Comparison of ENCODE assay signal across 14 mouse cellular contexts in the genomic region with DNA sequence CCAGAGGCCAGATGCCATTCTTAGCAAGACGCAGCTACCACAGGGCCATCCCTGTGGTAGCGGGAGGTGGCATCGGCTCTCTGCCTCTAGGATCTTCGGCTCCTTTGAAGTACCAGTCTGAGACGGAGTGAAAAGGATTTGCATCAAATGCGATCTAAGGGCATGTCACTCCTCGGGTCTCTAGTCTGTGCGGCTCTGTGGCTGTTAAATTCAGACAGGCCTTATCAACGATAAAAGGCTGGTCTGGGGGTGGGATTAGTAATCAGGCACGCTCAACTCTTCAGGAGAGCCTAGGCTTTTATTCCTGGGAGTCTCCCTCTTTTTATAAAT. TPM values are rescaled to one million over a fixed set of nuclear protein-coding genes. Genes with fewer than 3 reads are reported as not detected.
DNase-seq lines count a peak whose midpoint lies in the region; ATAC-seq and TF ChIP-seq lines count a peak whose summit lies in the region.
"Had no signal": no experiment of that assay in that cellular context is flagged by ENCODE, and none has a peak within 500 bp of the region (broad histone marks: within the 10 kb centered on the region; RNA-seq: fewer than 3 reads in every experiment).

No protein-coding gene starts in this region.

- WGBS in heart, adult 2 months: 47% methylated on average over 10 of the region's 10 CpGs
- WGBS in bone marrow, adult 2 months: 84% methylated on average over 10 of the region's 10 CpGs
- WGBS in midbrain, embryonic 10.5 days: 43% methylated on average over 10 of the region's 10 CpGs

- H3K9me3 ChIP-seq in midbrain, embryonic 10.5 days (replicated peaks): no peaks in the 10 kb centered on the region
- H3K9me3 ChIP-seq: liver, embryonic 13.5 days had no signal

- no peaks in the 10 kb centered on the region for H3K27me3 ChIP-seq in heart, adult 2 months (ENCODE audit: control insufficient read depth, insufficient read depth, low read length)
- H3K27me3 ChIP-seq in midbrain, embryonic 10.5 days (ENCODE audit: low read depth, poor library complexity, severe bottlenecking): no peaks in the 10 kb centered on the region
- H3K27me3 ChIP-seq: liver, embryonic 13.5 days had no signal

- ATAC-seq in activated CD4-positive, CD25-positive, alpha-beta regulatory T cell, adult 4 months: no peak

- H3K9ac ChIP-seq in heart, adult 2 months (ENCODE audit: low read depth, low read length): no peak overlapping the region
- H3K9ac ChIP-seq: liver, embryonic 13.5 days had no signal

- peak overlapping the region; percentile 60 for H3K27ac ChIP-seq in heart, adult 2 months
- peak overlapping the region; percentile 82 for H3K27ac ChIP-seq in bone marrow, adult 2 months (ENCODE audit: control insufficient read depth, insufficient read depth, low read depth, low read length, poor library complexity)
- H3K27ac ChIP-seq in embryonic fibroblast, embryonic 13.5 days (ENCODE audit: insufficient read depth, low read length): peak overlapping the region; percentile 36
- H3K27ac ChIP-seq in midbrain, embryonic 10.5 days (replicated peaks): peak overlapping the region; percentile 74
- H3K27ac ChIP-seq: liver, embryonic 13.5 days had no signal

- H3K79me2 ChIP-seq in heart, adult 2 months (replicated peaks; ENCODE audit: control insufficient read depth, insufficient read depth, low read length): no peaks in the 10 kb centered on the region

- no peaks in the 10 kb centered on the region; the same call in 1 of the 2 replicates for H3K4me1 ChIP-seq in heart, adult 2 months (ENCODE audit: control insufficient read depth, insufficient read depth, low read length)
- peaks cover 5% of the 10 kb centered on the region; the same call in 1 of the 2 replicates for H3K4me1 ChIP-seq in bone marrow, adult 2 months (ENCODE audit: control insufficient read depth, insufficient read depth, low read length)
- H3K4me1 ChIP-seq in embryonic fibroblast, embryonic 13.5 days (ENCODE audit: control insufficient read depth, insufficient read depth, low read length): peaks cover 11% of the 10 kb centered on the region; the same call in 1 of the 2 replicates
- peaks cover 52% of the 10 kb centered on the region for H3K4me1 ChIP-seq in midbrain, embryonic 10.5 days

- H3K4me3 ChIP-seq in heart, adult 2 months: no peak overlapping the region
- H3K4me3 ChIP-seq in bone marrow, adult 2 months (replicated peaks; ENCODE audit: control insufficient read depth, low read depth, low read length): no peak overlapping the region
- no peak overlapping the region for H3K4me3 ChIP-seq in embryonic fibroblast, embryonic 13.5 days (ENCODE audit: insufficient read depth, low read length)
- H3K4me3 ChIP-seq in midbrain, embryonic 10.5 days: no peak overlapping the region
- H3K4me3 ChIP-seq: liver, embryonic 13.5 days had no signal

- no peaks in the 10 kb centered on the region for H3K36me3 ChIP-seq in heart, adult 2 months (ENCODE audit: control insufficient read depth, insufficient read depth, low read length)
- no peaks in the 10 kb centered on the region for H3K36me3 ChIP-seq in midbrain, embryonic 10.5 days
- H3K36me3 ChIP-seq: liver, embryonic 13.5 days had no signal

- TF ChIP-seq EP300 in heart, adult 2 months (IDR thresholded peaks at IDR 0.05; ENCODE audit: insufficient read depth, low read depth, low read length): no peak

- intact Hi-C loops in heart, adult 2 months (cut with DNase I): loop anchor here (1.0 kb wide), 2 partner anchors 61 to 73 kb away; no protein-coding TSS in a partner anchor
- intact Hi-C loops in heart, postnatal 36 days (cut with DNase I): no loop called here

- peak; percentile 42; the same call in 1 of the 2 replicates for TF ChIP-seq POLR2A in heart, adult 2 months (IDR thresholded peaks at IDR 0.05; ENCODE audit: insufficient read depth, low read depth, low read length)
- TF ChIP-seq POLR2A in bone marrow, adult 2 months (IDR thresholded peaks at IDR 0.05; ENCODE audit: borderline replicate concordance, control insufficient read depth, low read depth, low read length): 0 out of 2 replicates have a peak, but pooled peaks have one; percentile 14
- TF ChIP-seq POLR2A in embryonic fibroblast, embryonic 13.5 days (IDR thresholded peaks at IDR 0.05; ENCODE audit: low read depth, low read length): no peak

- TF ChIP-seq CTCF in heart, adult 2 months (IDR thresholded peaks at IDR 0.05): no peak
- no peak for TF ChIP-seq CTCF in bone marrow, adult 2 months (IDR thresholded peaks at IDR 0.05; ENCODE audit: control insufficient read depth, insufficient read depth, low read length)
- no peak for TF ChIP-seq CTCF in embryonic fibroblast, embryonic 13.5 days (IDR thresholded peaks at IDR 0.05; ENCODE audit: borderline replicate concordance, insufficient read depth, low read length)

- DNase-seq in heart, adult 2 months: no peak
- DNase-seq in heart, postnatal 36 days: no peak
- peak; percentile 37 for DNase-seq in midbrain, embryonic 10.5 days (ENCODE audit: low spot score)
- DNase-seq in layer of hippocampus, postnatal 25 days (ENCODE audit: extremely low spot score in 1 of 2, low spot score in 1 of 2): no peak
- DNase-seq in kidney, adult 11 months: no peak
- DNase-seq: adrenal gland, postnatal 36 days; cerebellum, adult 11-12 months; kidney, postnatal 10 days; liver, embryonic 13.5 days; lung, postnatal 14 days; thymus, postnatal 36 days had no signal

RNA-seq across cellular contexts. Expression of a gene that starts 58.7 kb away (rescaled TPM):
- 100 to 1,000 TPM; 428 to 505 TPM for total RNA-seq in heart, adult 2 months (2021)
- polyA plus RNA-seq in heart, adult 2 months (2012; rRNA removed): 249 and 279 TPM in 2 replicates
- 100 to 1,000 TPM; 425 to 453 TPM for total RNA-seq in heart, postnatal 36 days (2021)
- polyA plus RNA-seq in bone marrow, adult 2 months (2011; ENCODE audit: insufficient read depth, insufficient read length, low replicate concordance, missing spikeins): 9.3 and 21.8 TPM in 2 replicates
- 105 and 112 TPM in 2 replicates for polyA plus RNA-seq in embryonic fibroblast, embryonic 13.5 days (2011; ENCODE audit: insufficient read length, low read depth, missing spikeins)
- 65.5 and 71.4 TPM in 2 replicates for polyA plus RNA-seq in midbrain, embryonic 10.5 days (2016; fragmentation: Nextera tagmentation; extraction: Ambion mirVana)
- 1 to 10 TPM; 1.6 to 2.2 TPM for polyA plus RNA-seq in activated CD4-positive, CD25-positive, alpha-beta regulatory T cell, adult 4 months (2017; shearing (Covaris generic))
- total RNA-seq in layer of hippocampus, postnatal 25 days (2021): 100 to 1,000 TPM; 144 to 149 TPM
